Mouse (Mus musculus) liver, postnatal 0 days (tissue): ENCODE data around the gene Gm17364.

ENCODE experiments used
- CTCF ChIP-seq: sonication (generic); IDR thresholded peaks from 2 replicates; pipeline ENCODE4 v1.5.1; 2016; ENCODE audit warnings: antibody characterized with exemption, low read depth
- EP300 ChIP-seq: IDR thresholded peaks from 2 replicates; pipeline ENCODE4 v1.6.1; 2016; ENCODE audit warnings: antibody characterized with exemption, low read depth, mild to moderate bottlenecking

DNA sequence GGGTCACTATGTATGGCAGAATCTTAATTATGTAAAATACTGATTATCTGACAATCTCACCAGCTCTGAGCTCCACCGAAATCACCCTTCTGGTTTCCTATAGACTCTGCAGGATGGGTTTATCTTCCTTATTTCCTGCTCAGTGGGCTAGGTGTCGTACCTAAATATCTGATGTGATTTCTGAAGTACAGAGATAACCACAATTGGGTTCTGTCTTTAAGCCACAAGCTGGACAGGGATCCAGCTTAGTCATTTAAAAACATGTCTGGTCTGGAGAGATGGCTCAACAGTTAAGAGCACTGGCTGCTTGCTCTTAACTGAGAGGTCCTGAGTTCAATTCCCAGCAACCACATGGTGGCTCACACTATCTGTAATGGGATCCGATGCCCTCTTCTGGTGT is 16.8 kb downstream of the Gm17364 start:
- TF ChIP-seq CTCF (no peak), EP300 (no peak)
